Mouse (Mus musculus) urinary bladder, postnatal 10 days (tissue): ENCODE measurements around the gene Mib2.
A peak's percentile ranks its signal among the peaks of the same experiment; 100 is the strongest.
"Not testable (repeated sequence)": the region's sequence is repeated elsewhere in the genome, so short reads cannot be mapped to it uniquely, and the experiment has no call there.

Experiments used
- DNase-seq: peaks from one replicate; pipeline ENCODE4 v3.0.0; 2022; ENCODE audit warnings: low spot score

Gene Mib2

DNA sequence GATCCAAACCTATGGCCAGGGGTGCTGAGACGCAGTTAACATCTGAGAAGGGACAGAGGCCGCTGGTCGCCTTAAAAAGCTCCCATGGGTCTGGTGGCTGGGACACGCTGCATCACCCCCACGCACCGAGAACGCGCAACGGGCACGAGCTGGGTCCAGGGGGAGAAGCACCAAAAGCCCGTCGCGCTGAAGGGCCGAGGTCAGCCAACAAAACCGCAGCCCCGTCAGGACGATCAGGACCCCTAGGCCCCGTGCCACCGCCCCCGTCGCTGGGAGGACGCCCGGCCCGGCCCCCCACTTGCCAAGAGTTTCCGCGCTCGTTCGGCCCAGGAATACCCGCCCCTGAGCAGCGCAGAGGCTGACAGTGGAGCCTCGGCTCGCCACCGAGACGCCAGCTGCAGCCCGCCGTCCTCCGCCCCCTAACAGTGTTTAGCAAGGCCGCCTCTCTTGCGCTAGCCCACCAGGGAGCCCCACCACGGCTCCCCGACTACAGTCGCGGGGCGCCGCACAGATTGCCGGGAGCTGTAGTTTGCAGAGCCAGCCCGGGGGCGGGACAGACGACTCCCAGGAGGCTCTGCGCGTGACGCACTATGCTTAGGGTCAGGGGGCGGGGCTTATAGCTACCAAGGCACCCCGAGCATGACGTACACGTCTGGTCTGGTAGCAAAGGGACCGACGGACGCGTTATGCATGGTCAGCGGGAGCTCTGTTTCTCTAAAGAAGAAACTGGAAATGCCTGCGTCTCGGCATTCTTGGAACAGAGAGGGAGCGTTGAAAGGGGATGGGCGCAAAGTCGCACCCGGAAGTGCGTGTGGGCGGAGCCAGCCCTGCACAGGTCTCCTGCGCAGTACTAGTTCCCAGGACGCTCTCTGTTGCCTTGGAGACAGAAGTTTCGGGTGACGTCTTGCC, at the start of gene Mib2:
Gene Mib2 (minus strand): TSS at position 510 of the 909 bp plus-strand sequence.
- peak; percentile 85 for DNase-seq

DNA sequence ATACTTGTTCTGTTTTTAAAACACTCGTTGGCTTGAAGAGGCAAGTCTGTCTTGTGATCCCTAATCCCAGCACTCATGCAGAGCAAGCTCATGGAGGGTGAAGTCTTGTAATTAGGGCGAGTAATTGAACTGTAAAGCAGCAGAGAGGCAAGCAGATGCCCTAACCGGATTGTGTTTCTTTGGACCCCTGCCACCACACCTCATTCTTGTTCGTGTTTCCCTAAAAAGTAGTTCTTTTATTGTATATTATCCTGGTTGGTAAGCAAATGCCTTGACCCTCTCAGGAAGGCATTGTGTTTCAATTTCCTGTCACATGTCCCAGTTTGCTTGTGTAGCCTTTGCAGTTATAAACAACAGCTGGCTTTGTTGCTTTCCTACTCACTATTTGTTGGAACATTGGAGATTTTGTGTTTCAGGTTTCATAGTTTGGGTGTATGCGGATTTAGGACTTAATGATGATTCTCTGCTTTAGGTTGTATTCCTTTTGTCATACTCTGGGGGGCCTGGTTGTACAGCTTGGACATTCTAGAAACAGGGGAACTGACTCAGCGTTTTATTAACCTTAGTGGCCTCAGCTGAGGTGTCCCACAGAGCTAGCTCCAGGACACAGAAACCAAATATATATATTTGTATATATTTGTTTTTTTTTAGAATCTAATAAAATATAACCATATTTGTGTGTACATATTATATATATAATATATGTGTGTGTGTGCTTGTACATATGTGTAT, 41.7 kb upstream of the Mib2 start:
- DNase-seq, result no peak

DNA sequence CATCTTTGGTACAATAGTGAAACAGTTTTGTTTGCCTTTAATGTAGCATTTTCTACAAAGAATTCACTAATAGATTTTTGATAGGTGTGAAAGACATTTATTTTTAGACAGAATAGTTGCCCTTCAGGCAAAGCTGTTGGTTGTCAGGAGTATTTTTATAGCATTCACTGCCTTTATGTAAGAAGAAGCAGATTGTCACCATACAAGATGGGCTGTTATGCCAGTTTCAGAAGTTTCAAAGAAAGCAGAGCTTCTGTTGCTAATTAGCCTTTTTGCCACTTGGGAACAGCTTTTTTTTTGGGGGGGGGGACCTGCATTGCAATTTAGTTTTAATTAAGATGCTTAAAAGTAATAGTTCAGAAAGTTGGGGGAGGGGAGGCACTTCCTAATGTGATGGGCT, 40.0 kb upstream of the Mib2 start:
- DNase-seq, result no peak

DNA sequence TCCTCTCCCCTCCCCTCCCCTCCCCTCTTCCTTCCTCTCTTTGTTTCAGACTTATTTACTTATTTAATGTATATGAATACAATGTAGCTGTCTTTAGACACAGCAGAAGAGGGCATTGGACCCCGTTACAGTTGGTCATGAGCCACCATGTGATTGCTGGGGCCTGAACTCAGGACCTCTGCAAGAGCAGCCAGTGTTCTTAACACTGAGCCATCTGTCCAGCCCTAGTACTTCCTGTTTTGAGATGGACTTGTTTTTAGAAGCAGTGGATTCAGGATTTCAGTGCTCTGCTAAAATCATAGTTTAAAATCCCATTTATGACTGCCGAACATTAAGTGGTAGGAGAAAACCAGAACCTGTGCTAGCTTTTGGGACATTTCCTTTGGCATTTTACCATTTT, 39.6 kb upstream of the Mib2 start:
- DNase-seq, result no peak

DNA sequence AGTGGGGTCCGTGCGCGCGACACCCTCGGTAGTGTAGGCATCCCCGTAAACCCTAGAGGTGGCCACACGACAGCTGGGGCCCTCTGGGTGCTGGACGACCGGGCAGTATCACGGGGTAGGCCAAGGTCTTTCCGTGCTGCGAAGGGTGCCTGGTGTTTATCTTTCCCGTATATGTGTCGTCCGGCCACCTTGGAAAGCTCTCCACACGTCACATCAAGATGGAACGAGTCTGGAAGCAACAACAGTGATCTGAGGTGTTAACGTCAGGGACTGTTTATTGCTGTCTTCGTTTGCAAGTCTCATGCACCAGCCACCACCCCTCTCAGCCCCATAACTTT, 36.6 kb upstream of the Mib2 start:
- DNase-seq, result no peak

DNA sequence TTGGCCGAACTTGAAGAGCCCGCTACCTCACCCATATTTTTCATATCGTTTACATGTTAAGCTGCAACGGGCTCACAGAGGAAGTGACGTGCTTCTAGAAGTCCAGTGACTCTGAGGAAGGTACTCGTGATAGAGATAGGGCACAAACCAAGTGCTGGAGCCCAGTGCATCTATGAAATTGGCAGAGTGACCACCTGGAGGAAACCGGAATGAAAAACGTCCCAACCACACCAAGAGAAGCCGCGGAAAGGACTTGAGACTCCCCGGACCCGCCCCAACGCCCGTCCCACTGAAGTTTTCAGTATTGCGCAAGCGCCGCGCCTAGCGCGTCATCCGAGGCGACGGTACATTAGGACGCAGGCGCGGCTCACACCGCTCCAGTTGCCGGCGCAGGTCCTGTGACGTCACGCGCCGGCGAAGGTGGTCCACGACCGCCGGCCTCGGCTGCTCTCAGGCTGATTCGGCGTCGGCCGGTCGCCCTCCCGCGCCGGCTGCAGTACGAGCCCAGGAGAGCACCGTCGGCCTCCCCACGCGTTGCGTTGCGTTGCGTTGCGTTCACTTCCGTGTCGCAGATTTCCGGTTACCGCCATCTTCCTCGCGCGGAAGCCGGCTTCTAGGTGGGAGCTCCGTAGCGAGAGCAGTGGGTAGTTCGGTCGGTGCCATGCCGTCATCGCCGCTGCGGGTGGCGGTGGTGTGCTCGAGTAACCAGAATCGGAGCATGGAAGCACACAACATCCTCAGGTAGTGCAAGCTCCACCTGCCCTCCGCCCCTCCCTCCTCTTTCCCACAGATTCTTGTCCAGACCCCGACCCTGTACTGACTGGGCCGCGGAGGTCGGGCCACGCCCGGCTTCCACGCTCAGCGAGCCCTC, 36.0 kb upstream of the Mib2 start, which contains the start of gene Ssu72:
Gene Ssu72 (plus strand): TSS at position 80 of the 871 bp plus-strand sequence.
- peak; percentile 71 for DNase-seq

DNA sequence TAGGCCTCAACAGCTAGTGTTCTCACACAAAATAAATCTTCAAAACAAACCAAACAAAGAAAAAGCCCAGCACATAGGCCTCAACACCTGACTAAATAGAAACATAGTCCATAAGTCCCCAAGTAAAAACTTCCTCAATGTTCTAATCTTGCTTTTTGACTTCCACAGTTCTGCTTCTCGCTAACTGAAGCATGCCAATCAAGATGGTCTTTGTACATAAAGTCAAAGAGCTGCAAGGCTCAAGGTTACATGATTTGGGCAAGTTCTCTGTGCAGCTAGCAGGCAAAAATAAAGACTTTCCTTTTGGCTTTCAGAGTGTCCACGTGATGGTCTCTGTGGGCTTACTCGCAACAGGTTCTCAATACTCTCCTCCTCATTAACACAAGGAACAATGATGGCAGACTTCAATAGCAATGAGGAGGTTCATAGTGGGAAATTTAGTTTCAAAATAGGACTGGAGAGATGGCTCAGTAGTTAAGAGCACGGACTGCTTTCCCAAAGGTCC, 34.5 kb upstream of the Mib2 start:
- DNase-seq, result no peak

DNA sequence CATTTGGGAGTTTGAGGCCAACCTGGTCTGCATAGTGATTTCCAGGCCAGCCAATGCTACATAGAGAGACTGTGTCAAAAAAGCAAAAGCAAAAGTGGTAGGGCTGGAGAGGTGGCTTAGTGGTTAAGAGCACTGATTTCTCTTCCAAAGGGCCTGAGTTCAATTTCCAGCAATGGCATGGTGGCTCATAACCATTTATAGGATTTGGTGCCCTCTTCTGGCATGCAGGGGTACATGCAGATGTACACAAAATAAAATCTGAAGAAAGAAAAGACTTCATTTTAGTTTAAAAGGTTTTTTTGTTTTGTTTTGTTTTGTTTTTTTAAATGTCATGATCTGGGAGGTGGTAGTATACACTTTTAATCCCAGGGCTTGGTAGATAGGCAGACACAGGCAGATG, 31.4 kb upstream of the Mib2 start:
- DNase-seq, result no peak

DNA sequence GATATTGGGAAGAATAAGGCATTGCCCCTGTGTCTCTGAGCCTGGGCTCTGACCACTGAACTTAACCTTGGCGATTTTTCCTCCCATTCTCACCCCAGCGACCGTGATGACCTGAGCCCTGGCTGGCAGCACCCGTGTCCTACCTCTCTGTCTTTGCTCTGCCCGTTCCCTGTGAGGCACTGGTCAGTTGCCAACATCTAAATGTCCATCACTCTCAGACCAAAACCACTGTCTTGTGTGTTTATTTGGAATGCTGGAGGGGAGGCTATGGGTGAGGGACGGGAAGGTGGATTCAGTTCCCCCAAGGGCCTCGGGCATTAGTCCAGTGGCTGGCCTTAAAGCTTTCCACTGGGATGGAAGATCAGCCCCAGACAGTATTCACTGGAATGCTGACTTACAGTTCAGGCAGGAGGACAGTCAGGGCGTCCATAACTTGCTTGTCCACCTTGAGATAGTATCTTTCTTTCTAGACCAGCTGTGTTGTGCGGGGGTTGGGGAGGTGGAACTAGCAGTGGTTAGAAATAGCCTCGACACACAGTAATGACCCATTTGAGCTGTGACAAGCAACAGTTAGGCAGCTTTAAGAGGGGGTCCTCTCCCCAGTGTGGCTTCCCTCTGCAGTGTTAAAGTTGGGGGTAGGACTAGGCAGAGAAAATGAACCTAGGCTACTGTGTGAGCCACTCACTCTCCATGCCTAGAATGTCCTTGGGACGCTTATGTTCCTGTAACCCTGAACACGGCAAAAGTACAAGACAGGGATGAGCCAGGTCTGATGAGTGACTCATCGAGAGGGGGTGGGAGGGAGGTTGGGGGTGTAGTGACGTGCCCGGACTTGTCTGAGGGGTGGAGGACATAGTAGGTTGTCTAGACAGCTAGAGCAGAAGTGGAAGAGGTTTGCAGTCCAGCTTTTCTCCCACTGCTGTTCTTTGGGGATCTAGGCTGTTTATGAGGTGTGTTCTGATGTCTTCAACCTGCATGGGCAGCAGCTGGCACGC, 27.6 kb upstream of the Mib2 start:
- no peak for DNase-seq

DNA sequence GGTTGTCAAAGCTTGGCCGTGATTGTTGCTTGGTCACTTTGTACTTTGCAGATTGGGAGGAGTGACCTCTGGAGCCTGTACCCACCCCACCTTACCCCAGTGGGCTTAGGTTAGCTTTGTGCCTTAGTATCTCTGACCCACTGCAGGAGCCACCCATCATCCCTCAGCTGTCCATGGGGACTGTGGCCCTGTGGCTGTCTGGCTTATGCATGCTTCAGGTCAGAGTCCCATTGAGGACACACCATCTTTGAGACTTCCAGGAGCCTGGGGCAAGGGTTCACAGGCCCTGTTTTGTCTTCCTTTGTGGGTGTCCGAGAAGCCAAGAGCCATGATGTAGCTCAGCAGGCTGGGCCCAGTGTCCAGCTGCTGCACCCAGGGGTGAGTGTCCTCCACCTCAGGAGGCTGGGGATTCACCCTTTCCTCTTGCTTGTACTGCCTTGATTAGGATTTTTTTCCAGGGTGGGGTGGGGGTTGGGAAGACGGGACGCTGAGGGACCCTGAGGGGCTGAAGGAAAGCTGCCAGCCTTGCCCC, 26.6 kb upstream of the Mib2 start:
- DNase-seq, result no peak

DNA sequence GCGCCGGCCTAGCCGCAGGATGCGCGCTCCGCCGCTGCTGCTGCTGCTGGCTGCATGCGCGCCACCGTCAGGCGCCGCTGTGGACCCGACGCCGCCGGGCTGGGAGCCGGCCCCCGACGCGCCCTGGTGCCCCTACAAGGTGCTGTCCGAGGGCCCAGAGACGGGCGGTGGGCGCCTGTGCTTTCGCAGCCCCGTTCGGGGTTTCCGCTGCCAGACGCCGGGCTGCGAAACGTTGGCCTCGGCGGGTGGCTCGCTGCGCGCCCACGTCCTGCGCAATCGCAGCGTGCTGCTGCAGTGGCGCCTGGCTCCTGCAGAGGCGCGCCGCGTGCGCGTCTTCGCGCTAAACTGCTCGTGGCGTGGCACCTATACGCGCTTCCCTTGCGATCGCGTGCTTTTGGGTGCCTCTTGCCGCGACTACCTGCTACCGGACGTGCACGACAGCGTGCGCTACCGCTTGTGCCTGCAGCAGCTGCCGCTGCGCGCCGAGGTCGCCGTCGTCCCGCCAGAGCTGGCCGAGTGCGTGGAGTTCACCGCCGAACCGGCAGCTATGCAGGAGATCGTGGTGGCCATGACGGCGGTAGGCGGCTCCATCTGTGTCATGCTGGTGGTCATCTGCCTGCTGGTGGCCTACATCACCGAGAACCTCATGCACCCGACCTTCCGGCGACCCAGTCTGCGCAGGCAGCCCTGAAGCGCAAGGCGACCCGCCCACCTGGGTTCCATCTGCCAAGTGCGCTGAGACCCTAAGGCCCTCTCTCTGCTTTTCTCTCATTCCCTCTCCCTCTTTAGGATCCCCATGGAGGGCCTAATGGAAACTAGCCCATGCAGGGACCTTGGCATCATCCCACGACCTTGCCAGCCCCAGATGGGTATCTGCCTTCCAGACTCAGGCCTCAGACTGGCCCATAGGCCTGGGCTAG, 25.7 kb upstream of the Mib2 start:
- no peak for DNase-seq

DNA sequence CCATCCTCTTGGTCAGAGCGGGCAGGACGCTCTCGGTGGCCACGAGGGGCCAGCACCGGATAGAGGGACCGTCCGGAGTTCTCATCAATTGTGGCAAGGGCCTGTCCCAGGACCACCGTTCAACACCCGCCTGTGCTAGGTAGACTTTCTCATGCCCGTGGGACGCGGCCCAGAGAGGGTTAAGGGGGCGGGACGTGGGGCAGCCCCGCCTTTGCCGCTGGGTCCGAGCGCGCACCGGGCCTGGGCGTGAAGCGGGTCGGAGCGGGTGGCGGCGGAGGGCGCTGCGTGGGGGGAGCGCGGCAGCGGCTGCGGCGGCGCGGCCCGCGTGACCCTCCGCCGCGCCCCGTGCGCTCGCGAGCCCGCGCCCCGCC, 25.1 kb upstream of the Mib2 start, which contains the start of gene Fndc10:
Gene Fndc10 (plus strand): TSS at position 232 of the 371 bp plus-strand sequence.
- DNase-seq, result peak; percentile 17

DNA sequence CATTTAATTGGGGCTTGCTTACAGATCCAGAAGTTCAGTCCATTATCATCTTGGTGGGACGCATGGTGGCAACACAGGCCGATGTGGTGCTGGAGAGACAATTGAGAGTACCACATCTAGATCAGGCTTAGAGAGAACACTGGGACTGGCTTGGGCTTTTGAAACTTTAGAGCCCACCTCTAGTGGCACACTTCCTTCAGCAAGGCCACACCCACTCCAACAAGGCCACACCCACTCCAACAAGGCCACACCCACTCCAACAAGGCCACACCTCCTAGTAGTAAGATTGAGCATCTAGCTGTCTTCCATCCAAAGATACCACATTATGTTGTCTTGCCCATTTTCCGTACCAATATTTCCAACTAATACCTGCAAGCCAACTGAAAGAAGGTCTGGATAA, 23.4 kb upstream of the Mib2 start:
- no peak for DNase-seq

DNA sequence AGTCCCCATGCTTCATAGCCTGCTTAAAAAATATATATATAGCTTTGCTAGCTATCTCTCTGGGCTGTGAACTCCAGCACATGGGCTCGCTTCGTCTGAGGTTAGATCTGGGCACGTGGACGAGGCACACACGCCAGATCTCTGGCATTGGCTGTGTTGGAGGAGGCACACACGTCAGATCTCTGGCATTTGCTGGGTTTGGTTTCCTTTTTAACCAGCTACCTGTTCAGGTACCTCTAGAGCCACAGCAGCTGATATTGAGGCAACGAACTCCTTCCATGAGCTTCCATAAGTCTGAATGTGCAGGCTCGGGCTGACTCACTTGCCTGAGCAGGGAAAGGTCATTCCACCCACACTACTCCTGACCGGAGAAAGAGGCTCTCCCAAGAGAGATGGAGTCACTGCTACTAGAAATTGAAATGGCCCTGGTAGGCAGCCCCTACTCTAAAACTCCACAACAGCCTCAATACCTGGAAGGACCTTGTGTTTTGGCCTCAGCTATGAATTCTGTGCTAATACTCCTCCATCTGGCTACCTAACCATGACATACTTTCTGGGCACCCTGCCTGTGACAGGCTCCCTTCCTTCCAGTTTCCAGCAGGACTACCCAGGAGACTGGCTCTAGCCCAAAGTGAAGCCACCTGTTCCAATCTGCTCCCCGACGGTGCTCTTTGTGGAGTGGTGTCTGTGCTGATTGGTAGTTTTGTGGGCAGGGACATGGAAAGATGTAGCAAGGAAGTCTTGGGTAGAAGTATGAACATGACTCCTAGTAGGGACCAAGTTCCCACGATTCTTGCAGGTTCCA, 21.8 kb upstream of the Mib2 start:
- no peak for DNase-seq

DNA sequence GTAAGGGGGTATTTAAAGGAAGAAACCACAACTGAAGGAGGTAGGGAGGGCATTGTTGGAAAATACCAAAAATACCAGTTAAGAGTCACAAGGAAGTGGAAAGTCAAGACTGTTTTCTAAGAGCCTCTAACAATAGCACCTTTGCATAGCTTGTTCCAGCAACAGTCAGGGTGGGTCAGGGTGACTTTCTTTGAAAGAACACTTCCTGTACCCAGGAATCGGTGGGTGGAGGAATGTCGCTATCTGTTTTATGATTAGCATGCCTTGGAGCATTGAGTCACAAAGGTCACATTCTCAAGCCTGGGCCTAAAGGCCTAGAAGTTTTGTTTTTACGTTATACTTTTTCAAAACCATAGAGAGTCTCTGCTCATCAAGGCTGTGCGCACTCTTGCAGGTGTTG, 18.8 kb upstream of the Mib2 start:
- not testable (repeated sequence) for DNase-seq

DNA sequence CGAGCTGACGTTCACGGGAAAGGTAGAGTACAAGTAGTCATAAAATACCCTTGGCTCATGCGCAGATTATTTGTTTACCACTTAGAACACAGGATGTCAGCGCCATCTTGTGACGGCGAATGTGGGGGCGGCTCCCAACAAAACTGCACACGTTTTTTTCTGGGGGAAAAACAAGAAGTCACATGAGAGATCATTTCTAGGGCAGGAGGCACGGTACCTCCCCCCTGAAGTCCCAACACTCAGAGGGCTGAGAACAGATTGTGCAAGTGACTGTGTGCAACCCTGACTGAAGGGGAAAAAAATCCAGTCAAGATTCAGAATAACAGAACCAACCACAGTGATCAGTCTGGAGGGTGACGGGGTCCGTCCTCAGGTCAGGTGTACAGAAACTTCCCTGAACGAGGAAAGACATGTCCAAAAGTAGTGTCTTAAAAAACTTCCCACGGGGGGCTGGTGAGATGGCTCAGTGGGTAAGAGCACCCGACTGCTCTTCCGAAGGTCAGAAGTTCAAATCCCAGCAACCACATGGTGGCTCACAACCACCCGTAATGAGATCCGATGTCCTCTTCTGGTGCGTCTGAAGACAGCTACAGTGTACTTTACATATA, 14.8 kb upstream of the Mib2 start:
- DNase-seq, result not testable (repeated sequence)

DNA sequence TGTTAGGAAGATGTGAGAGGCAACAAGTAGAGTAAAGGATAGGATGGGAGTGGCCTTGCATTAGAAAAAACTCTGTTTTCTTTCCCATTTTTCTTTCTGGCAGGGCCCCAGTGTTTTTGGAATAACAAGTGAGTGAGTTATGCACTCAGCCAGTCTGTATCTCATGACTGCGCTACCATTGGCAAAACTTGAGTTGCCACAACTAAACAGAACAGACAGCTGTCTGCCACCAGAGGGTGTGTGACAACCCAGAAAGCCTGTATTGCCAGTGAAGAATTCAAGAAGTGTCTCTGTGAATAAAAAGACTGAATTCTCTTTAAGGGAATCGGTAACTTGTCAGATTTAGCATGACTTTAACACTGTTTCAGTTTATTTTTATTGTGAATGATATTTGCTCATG, 7.0 kb upstream of the Mib2 start:
- DNase-seq, result no peak

DNA sequence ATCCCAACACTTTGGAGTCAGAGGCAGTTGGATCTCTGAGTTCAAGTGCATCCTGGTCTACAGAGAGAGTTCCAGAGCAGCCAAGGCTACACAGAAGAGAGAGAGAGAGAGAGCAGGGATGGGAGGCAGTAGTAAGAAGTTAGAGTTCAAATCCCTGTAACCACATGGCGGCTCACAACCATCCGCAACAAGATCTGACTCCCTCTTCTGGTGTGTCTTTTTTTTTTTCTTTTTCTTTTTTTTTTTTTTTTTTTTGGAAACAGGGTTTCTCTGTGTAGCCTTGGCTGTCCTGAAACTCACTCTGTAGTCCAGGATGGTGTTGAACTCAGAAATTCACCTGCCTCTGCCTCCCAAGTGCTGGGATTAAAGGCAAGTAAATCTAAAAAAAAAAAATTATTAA, 3.1 kb upstream of the Mib2 start:
- DNase-seq, result no peak
